Mouse (Mus musculus) kidney, postnatal 0 days (tissue): ENCODE measurements at regions not wholly inside any gene's neighbourhood (a gene's known extent, or its start where the extent isn't known, plus 50 kb on each side); places are given as distances from the start of the nearest gene placed in this dataset.

Experiments used
- ATAC-seq: fragments of 200-750 bp; cut with Nextera tagmentation; replicated peaks from 2 replicates; pipeline ENCODE4 v1.8.0; 2017; ENCODE audit warnings: low read depth, moderate number of reproducible peaks, moderate TSS enrichment, moderate library complexity; ENCODE audit not compliant: low FRiP score
- DNase-seq: peaks from one replicate; pipeline ENCODE4 v3.0.0-alpha.2; 2016; ENCODE audit warnings: low spot score
- H3K27ac ChIP-seq: fragments of 300-500 bp; sonication (generic); 2 replicates; pipeline ENCODE4 v1.5.1; 2014; ENCODE audit warnings: mild to moderate bottlenecking
- H3K27me3 ChIP-seq: fragments of 300-500 bp; sonication (generic); 2 replicates; pipeline ENCODE4 v1.6.1; 2014; ENCODE audit warnings: low read length, mixed read lengths; ENCODE audit not compliant: insufficient read depth
- H3K36me3 ChIP-seq: fragments of 300-500 bp; sonication (generic); 2 replicates; pipeline ENCODE4 v1.6.1; 2014; ENCODE audit warnings: low read length, mixed read lengths; ENCODE audit not compliant: insufficient read depth
- H3K4me1 ChIP-seq: fragments of 300-500 bp; sonication (generic); replicated peaks from 2 replicates; pipeline ENCODE4 v1.6.1; 2014; ENCODE audit warnings: antibody characterized with exemption, low read length, mixed read lengths; ENCODE audit not compliant: insufficient read depth
- H3K4me2 ChIP-seq: fragments of 300-500 bp; sonication (generic); 2 replicates; pipeline ENCODE4 v1.6.1; 2014; ENCODE audit warnings: mild to moderate bottlenecking, low read length, moderate library complexity, mixed read lengths
- H3K4me3 ChIP-seq: fragments of 300-500 bp; sonication (generic); replicated peaks from 2 replicates; pipeline ENCODE4 v1.5.1; 2014; ENCODE audit warnings: low read depth, low read length
- H3K9ac ChIP-seq: fragments of 300-500 bp; sonication (generic); 2 replicates; pipeline ENCODE4 v1.6.1; 2014; ENCODE audit warnings: low read depth, low read length
- H3K9me3 ChIP-seq: fragments of 300-500 bp; sonication (generic); replicated peaks from 2 replicates; pipeline ENCODE4 v1.6.1; 2016; ENCODE audit warnings: low read length, inconsistent platforms, mixed read lengths
- CTCF ChIP-seq: IDR thresholded peaks from 2 replicates; pipeline ENCODE4 v1.5.1; 2016; ENCODE audit warnings: antibody characterized with exemption, low read depth, mild to moderate bottlenecking, moderate library complexity
- WGBS: fragments of 180-500 bp; shearing (Covaris S2); extraction: QIAGEN DNeasy Blood & Tissue Kit; methylation state at CpG from one replicate; pipeline ENCODE4 v1.1.7; 2014; 5-methylcytosine and 5-hydroxymethylcytosine counted together

- Histone ChIP-seq H3K4me3 (no peak overlapping the region), H3K9me3 (no peaks in the 10 kb centered on the region), H3K36me3 (no peaks in the 10 kb centered on the region), H3K27me3 (no peaks in the 10 kb centered on the region), H3K27ac (no peak overlapping the region), H3K9ac (no peak overlapping the region), H3K4me2 (no peak overlapping the region), H3K4me1 (no peaks in the 10 kb centered on the region)
- no peak for TF ChIP-seq CTCF
- no peak for ATAC-seq
- no peak for DNase-seq
- 85% methylated on average over 15 of the region's 15 CpGs for WGBS
Observed at GRCm38 (mm10) chr3:52498506-52499228, 230.5 kb downstream of the Foxo1 start.

- Histone ChIP-seq H3K27ac (no peak overlapping the region), H3K36me3 (no peaks in the 10 kb centered on the region), H3K9me3 (no peaks in the 10 kb centered on the region), H3K9ac (no peak overlapping the region), H3K4me2 (no peak overlapping the region), H3K4me1 (no peaks in the 10 kb centered on the region), H3K27me3 (no peaks in the 10 kb centered on the region), H3K4me3 (no peak overlapping the region)
- no peak for TF ChIP-seq CTCF
- DNase-seq: no peak
- ATAC-seq: no peak
- WGBS: 69% methylated on average over 4 of the region's 4 CpGs
Observed at GRCm38 (mm10) chr3:52496965-52497364, 228.8 kb downstream of the Foxo1 start.

GRCm38 (mm10) chr3:52495401-52495800, 227.3 kb downstream of the Foxo1 start:
- DNase-seq: no peak
- no peaks in the 10 kb centered on the region for H3K9me3 ChIP-seq
- no peak for TF ChIP-seq CTCF

GRCm38 (mm10) chr3:52494924-52495323, 226.8 kb downstream of the Foxo1 start:
- no peak for TF ChIP-seq CTCF
- no peak overlapping the region for H3K9ac ChIP-seq
- no peaks in the 10 kb centered on the region for H3K36me3 ChIP-seq
- no peak overlapping the region for H3K27ac ChIP-seq
- H3K4me3 ChIP-seq: no peak overlapping the region
- no peak for ATAC-seq
- WGBS: 43% methylated on average over 2 of the region's 2 CpGs
- H3K4me2 ChIP-seq: no peak overlapping the region
- no peaks in the 10 kb centered on the region for H3K9me3 ChIP-seq
- DNase-seq: no peak
- no peaks in the 10 kb centered on the region for H3K27me3 ChIP-seq
- no peaks in the 10 kb centered on the region for H3K4me1 ChIP-seq

More at GRCm38 (mm10) chr3:52495401-52495800, 227.3 kb downstream of the Foxo1 start:
- H3K27me3 ChIP-seq: no peaks in the 10 kb centered on the region
- no peak overlapping the region for H3K4me3 ChIP-seq
- no peaks in the 10 kb centered on the region for H3K36me3 ChIP-seq
- no peak overlapping the region for H3K9ac ChIP-seq
- ATAC-seq: no peak
- H3K4me1 ChIP-seq: no peaks in the 10 kb centered on the region
- no peak overlapping the region for H3K27ac ChIP-seq
- no peak overlapping the region for H3K4me2 ChIP-seq

- 85% methylated on average over 5 of the region's 5 CpGs for WGBS
- ATAC-seq: no peak
- Histone ChIP-seq H3K4me3 (no peak overlapping the region), H3K27ac (no peak overlapping the region), H3K36me3 (no peaks in the 10 kb centered on the region), H3K4me1 (no peaks in the 10 kb centered on the region), H3K9ac (no peak overlapping the region), H3K27me3 (no peaks in the 10 kb centered on the region), H3K9me3 (no peaks in the 10 kb centered on the region), H3K4me2 (no peak overlapping the region)
- no peak for TF ChIP-seq CTCF
- DNase-seq: no peak
Observed at GRCm38 (mm10) chr3:52479186-52479585, 211.1 kb downstream of the Foxo1 start.

GRCm38 (mm10) chr3:52469900-52470299, 201.8 kb downstream of the Foxo1 start:
- Histone ChIP-seq H3K27ac (no peak overlapping the region), H3K9me3 (no peaks in the 10 kb centered on the region), H3K27me3 (no peaks in the 10 kb centered on the region), H3K9ac (no peak overlapping the region), H3K4me1 (no peaks in the 10 kb centered on the region), H3K4me2 (no peak overlapping the region), H3K36me3 (no peaks in the 10 kb centered on the region), H3K4me3 (no peak overlapping the region)
- no peak for DNase-seq
- 85% methylated on average over 4 of the region's 4 CpGs for WGBS
- TF ChIP-seq CTCF: no peak
- ATAC-seq: no peak

- Histone ChIP-seq H3K9ac (no peak overlapping the region), H3K27me3 (no peaks in the 10 kb centered on the region), H3K4me1 (no peaks in the 10 kb centered on the region), H3K4me2 (no peak overlapping the region), H3K36me3 (no peaks in the 10 kb centered on the region), H3K9me3 (no peaks in the 10 kb centered on the region), H3K27ac (no peak overlapping the region), H3K4me3 (no peak overlapping the region)
- no peak for TF ChIP-seq CTCF
- 86% methylated on average over 5 of the region's 5 CpGs for WGBS
- no peak for DNase-seq
- ATAC-seq: no peak
Observed at GRCm38 (mm10) chr3:52469397-52469796, 201.3 kb downstream of the Foxo1 start.
